Mouse (Mus musculus) neutrophil, adult 59 days (primary cell): ENCODE measurements around the gene Ghdc. TPM values are rescaled to one million over a fixed set of nuclear protein-coding genes. Genes with fewer than 3 reads are reported as not detected.

Experiments
- total RNA-seq, 2 experiments: library from RNA; stranded (reverse); gene quantifications; 1 replicate in 1 of 2; 2 replicates in 1 of 2; pipeline ENCODE4 v1.2.4; 2023

The Ghdc gene
- 10 to 100 TPM in 1 of 2 experiments, 1 to 10 TPM in 1; 9.6 to 12.5 TPM for total RNA-seq

DNA sequence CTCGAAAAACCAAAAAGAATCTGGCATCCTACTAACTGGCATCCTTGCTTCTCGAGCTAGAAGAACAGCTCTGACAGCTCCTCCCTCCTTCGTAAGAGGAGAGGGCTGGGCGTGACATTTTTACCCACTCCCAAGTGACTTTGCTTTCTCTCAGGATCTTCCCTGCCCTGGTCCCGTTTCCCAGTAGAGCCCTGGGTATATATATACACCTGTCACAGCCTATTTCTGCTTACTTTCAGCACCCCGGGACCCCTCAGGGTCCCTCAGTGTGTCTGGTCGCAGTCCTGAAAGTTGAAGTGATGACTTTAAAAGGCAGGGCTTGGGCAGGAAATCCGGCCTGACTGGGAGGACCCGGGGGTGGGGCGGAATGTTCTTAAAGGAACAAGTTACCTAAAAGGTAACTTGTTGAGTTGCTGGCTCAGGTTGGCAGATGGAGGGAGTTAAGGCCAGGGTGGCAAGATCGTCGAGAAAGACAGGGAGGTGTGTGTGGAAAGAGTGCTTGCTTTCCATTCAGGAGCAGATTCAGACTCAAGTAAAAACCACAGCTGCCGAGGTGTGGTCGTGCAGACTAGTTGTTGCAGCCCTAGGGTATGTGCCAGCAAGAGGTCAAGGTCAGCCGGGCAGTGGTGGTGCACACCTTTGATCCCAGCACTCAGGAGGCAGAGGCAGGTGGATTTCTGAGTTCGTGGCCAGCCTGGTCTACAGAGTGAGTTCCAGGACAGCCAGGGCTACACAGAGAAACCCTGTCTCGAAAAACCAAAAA, at the start of gene Ghdc:
Gene Ghdc (minus strand): TSS at position 312 of the 763 bp plus-strand sequence.

GRCm38 (mm10) chr11:100762831-100763230, 7.9 kb downstream of the Ghdc start, which contains the start of gene Hcrt:
Gene Hcrt, minus strand, starts transcription at chr11:100762931.

GRCm38 (mm10) chr11:100759611-100760233, 11.0 kb downstream of the Ghdc start, which contains the start of gene Kcnh4:
Gene Kcnh4, minus strand, starts transcription at chr11:100759942.

GRCm38 (mm10) chr11:100738066-100738604, 32.6 kb downstream of the Ghdc start, which contains the start of gene Rab5c:
Gene Rab5c, minus strand, starts transcription at chr11:100738215.

Other genes starting within 250 kb of the Ghdc start
- 100 to 1,000 TPM; 124 to 133 TPM for gene Acly, start 243.0 kb downstream of the Ghdc start, total RNA-seq
- not detected for gene Ttc25, start 225.3 kb downstream of the Ghdc start, total RNA-seq
- 10 to 100 TPM; 14.3 to 16.9 TPM for gene Cnp, start 196.1 kb downstream of the Ghdc start, total RNA-seq
- 10 to 100 TPM; 40.5 to 55.3 TPM for gene Nkiras2, start 151.7 kb downstream of the Ghdc start, total RNA-seq
- gene Dnajc7, start 150.8 kb downstream of the Ghdc start, total RNA-seq: 100 to 1,000 TPM; 119 to 154 TPM
- not detected for gene Zfp385c, start 78.5 kb downstream of the Ghdc start, total RNA-seq
- gene Dhx58, start 66.7 kb downstream of the Ghdc start, total RNA-seq: 10 to 100 TPM; 22.4 to 25.3 TPM
- 10 to 100 TPM; 11.2 to 11.7 TPM for gene Kat2a, start 58.5 kb downstream of the Ghdc start, total RNA-seq
- gene Hspb9, start 57.1 kb downstream of the Ghdc start, total RNA-seq: not detected
- gene Rab5c, start 32.7 kb downstream of the Ghdc start, total RNA-seq: 100 to 1,000 TPM; 171 to 185 TPM
- not detected for gene Kcnh4, start 11.0 kb downstream of the Ghdc start, total RNA-seq
- gene Hcrt, start 8.0 kb downstream of the Ghdc start, total RNA-seq: not detected
- 10 to 100 TPM; 91.5 to 97.7 TPM for gene Stat5b, start 79.8 kb upstream of the Ghdc start, total RNA-seq
- gene Stat5a, start 88.4 kb upstream of the Ghdc start, total RNA-seq: 10 to 100 TPM; 27.8 to 30.0 TPM
- 100 to 1,000 TPM; 260 to 273 TPM for gene Stat3, start 168.6 kb upstream of the Ghdc start, total RNA-seq
- 1 to 10 TPM in 1 of 2 experiments, under 1 TPM in 1; 0.49 to 1.3 TPM for gene Cavin1, start 199.9 kb upstream of the Ghdc start, total RNA-seq
- gene Atp6v0a1, start 238.5 kb upstream of the Ghdc start, total RNA-seq: 100 to 1,000 TPM; 105 to 107 TPM